Mouse (Mus musculus): ENCODE results near the gene AI467606.

DNA sequence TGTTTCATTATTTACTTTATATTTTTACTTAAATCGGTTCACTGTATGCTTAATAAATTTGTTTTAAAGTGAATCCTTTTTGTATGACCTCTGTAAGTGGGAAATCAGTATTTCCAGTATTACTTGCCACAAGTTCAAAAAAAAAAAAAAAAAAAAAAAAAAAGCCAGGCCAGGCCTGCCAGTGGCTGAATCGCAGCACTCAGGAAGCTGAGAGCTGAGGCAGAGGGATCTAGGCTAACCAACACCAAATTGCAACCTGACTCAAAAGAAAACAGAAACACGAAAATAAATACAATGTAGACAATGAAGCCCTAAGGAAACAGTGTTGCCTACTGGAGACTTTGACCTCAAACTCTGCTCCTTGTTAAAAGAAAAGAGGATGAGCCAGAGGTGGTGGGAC is 2.8 kb downstream of the AI467606 start:
- TF ChIP-seq CTCF (IDR thresholded peaks at IDR 0.05; ENCODE audit: control insufficient read depth, insufficient read depth, insufficient replicate concordance, low read depth, low read length) (no peak), POLR2A (IDR thresholded peaks at IDR 0.05; ENCODE audit: control insufficient read depth, low read depth, low read length) (no peak)
